Mouse (Mus musculus): ENCODE measurements at regions not wholly inside any gene's neighbourhood (a gene's known extent, or its start where the extent isn't known, plus 50 kb on each side); places are given as distances from the start of the nearest gene placed in this dataset.
A peak's percentile ranks its signal among the peaks of the same experiment; 100 is the strongest.

- Histone ChIP-seq H3K36me3 (ENCODE audit: control insufficient read depth, insufficient read depth, low read length) (no peaks in the 10 kb centered on the region), H3K9ac (ENCODE audit: low read depth, low read length) (no peak overlapping the region), H3K27ac (ENCODE audit: low read depth, low read length) (no peak overlapping the region), H3K4me1 (ENCODE audit: control insufficient read depth, insufficient read depth, low read depth, low read length) (no peaks in the 10 kb centered on the region), H3K4me3 (ENCODE audit: low read length) (no peak overlapping the region), H3K9me3 (ENCODE audit: control insufficient read depth, low read length) (no peaks in the 10 kb centered on the region; the same call in 1 of the 2 replicates), H3K4me2 (ENCODE audit: low read length) (no peak overlapping the region), H3K27me3 (replicated peaks; ENCODE audit: control insufficient read depth, insufficient read depth, low read length) (no peaks in the 10 kb centered on the region)
- WGBS = 27% methylated on average over 3 of the region's 3 CpGs
- no peak for ATAC-seq
Measured at GRCm38 (mm10) chr19:48090393-48090792, 115.4 kb upstream of the Sorcs3 start.

GRCm38 (mm10) chr19:48097363-48097762 lies 108.5 kb upstream of the Sorcs3 start:
- Histone ChIP-seq H3K9ac (ENCODE audit: low read depth, low read length) (no peak overlapping the region), H3K36me3 (ENCODE audit: control insufficient read depth, insufficient read depth, low read length) (no peaks in the 10 kb centered on the region), H3K4me3 (ENCODE audit: low read length) (no peak overlapping the region), H3K27me3 (replicated peaks; ENCODE audit: control insufficient read depth, insufficient read depth, low read length) (no peaks in the 10 kb centered on the region), H3K4me1 (ENCODE audit: control insufficient read depth, insufficient read depth, low read depth, low read length) (peaks cover 7% of the 10 kb centered on the region), H3K4me2 (ENCODE audit: low read length) (no peak overlapping the region), H3K27ac (ENCODE audit: low read depth, low read length) (no peak overlapping the region), H3K9me3 (ENCODE audit: control insufficient read depth, low read length) (no peaks in the 10 kb centered on the region; the same call in 1 of the 2 replicates)
- no peak for ATAC-seq
- 44% methylated on average over 5 of the region's 5 CpGs for WGBS

- peak; percentile 64 for ATAC-seq
- no peaks in the 10 kb centered on the region; the same call in 1 of the 2 replicates for H3K9me3 ChIP-seq (ENCODE audit: control insufficient read depth, low read length)
- WGBS = 45% methylated on average over 5 of the region's 5 CpGs
- H3K4me1 ChIP-seq (ENCODE audit: control insufficient read depth, insufficient read depth, low read depth, low read length) = peaks cover 7% of the 10 kb centered on the region
- no peak overlapping the region for H3K27ac ChIP-seq (ENCODE audit: low read depth, low read length)
- no peaks in the 10 kb centered on the region for H3K27me3 ChIP-seq (replicated peaks; ENCODE audit: control insufficient read depth, insufficient read depth, low read length)
- no peak overlapping the region for H3K4me2 ChIP-seq (ENCODE audit: low read length)
- no peak overlapping the region for H3K4me3 ChIP-seq (ENCODE audit: low read length)
- no peaks in the 10 kb centered on the region for H3K36me3 ChIP-seq (ENCODE audit: control insufficient read depth, insufficient read depth, low read length)
- H3K9ac ChIP-seq (ENCODE audit: low read depth, low read length) = no peak overlapping the region
Measured at GRCm38 (mm10) chr19:48097942-48098596, 107.8 kb upstream of the Sorcs3 start.

- Histone ChIP-seq H3K27me3 (replicated peaks; ENCODE audit: control insufficient read depth, insufficient read depth, low read length) (no peaks in the 10 kb centered on the region), H3K9me3 (ENCODE audit: control insufficient read depth, low read length) (no peaks in the 10 kb centered on the region), H3K4me2 (ENCODE audit: low read length) (no peak overlapping the region), H3K4me3 (ENCODE audit: low read length) (no peak overlapping the region), H3K36me3 (ENCODE audit: control insufficient read depth, insufficient read depth, low read length) (no peaks in the 10 kb centered on the region), H3K4me1 (ENCODE audit: control insufficient read depth, insufficient read depth, low read depth, low read length) (peaks cover 7% of the 10 kb centered on the region), H3K27ac (ENCODE audit: low read depth, low read length) (no peak overlapping the region), H3K9ac (ENCODE audit: low read depth, low read length) (no peak overlapping the region)
- no peak for ATAC-seq
- 88% methylated on average over 6 of the region's 6 CpGs for WGBS
Measured at GRCm38 (mm10) chr19:48100991-48101390, 104.8 kb upstream of the Sorcs3 start.

GRCm38 (mm10) chr19:48115155-48115554 lies 90.7 kb upstream of the Sorcs3 start:
- Histone ChIP-seq H3K4me1 (ENCODE audit: control insufficient read depth, insufficient read depth, low read depth, low read length) (no peaks in the 10 kb centered on the region), H3K27ac (ENCODE audit: low read depth, low read length) (no peak overlapping the region), H3K4me2 (ENCODE audit: low read length) (no peak overlapping the region), H3K9me3 (ENCODE audit: control insufficient read depth, low read length) (no peaks in the 10 kb centered on the region), H3K4me3 (ENCODE audit: low read length) (no peak overlapping the region), H3K36me3 (ENCODE audit: control insufficient read depth, insufficient read depth, low read length) (no peaks in the 10 kb centered on the region), H3K27me3 (replicated peaks; ENCODE audit: control insufficient read depth, insufficient read depth, low read length) (no peaks in the 10 kb centered on the region), H3K9ac (ENCODE audit: low read depth, low read length) (no peak overlapping the region)
- no peak for ATAC-seq
- WGBS = 69% methylated on average over 9 of the region's 9 CpGs

GRCm38 (mm10) chr19:48115728-48116127 lies 90.1 kb upstream of the Sorcs3 start:
- Histone ChIP-seq H3K9me3 (ENCODE audit: control insufficient read depth, low read length) (no peaks in the 10 kb centered on the region), H3K4me2 (ENCODE audit: low read length) (no peak overlapping the region), H3K4me1 (ENCODE audit: control insufficient read depth, insufficient read depth, low read depth, low read length) (no peaks in the 10 kb centered on the region), H3K4me3 (ENCODE audit: low read length) (no peak overlapping the region), H3K27me3 (replicated peaks; ENCODE audit: control insufficient read depth, insufficient read depth, low read length) (no peaks in the 10 kb centered on the region), H3K9ac (ENCODE audit: low read depth, low read length) (no peak overlapping the region), H3K36me3 (ENCODE audit: control insufficient read depth, insufficient read depth, low read length) (no peaks in the 10 kb centered on the region), H3K27ac (ENCODE audit: low read depth, low read length) (no peak overlapping the region)
- 44% methylated on average over 8 of the region's 8 CpGs for WGBS
- no peak for ATAC-seq

- Histone ChIP-seq H3K9ac (ENCODE audit: low read depth, low read length) (no peak overlapping the region), H3K4me3 (ENCODE audit: low read length) (no peak overlapping the region), H3K4me1 (ENCODE audit: control insufficient read depth, insufficient read depth, low read depth, low read length) (no peaks in the 10 kb centered on the region), H3K27ac (ENCODE audit: low read depth, low read length) (no peak overlapping the region), H3K9me3 (ENCODE audit: control insufficient read depth, low read length) (no peaks in the 10 kb centered on the region), H3K36me3 (ENCODE audit: control insufficient read depth, insufficient read depth, low read length) (no peaks in the 10 kb centered on the region), H3K4me2 (ENCODE audit: low read length) (no peak overlapping the region), H3K27me3 (replicated peaks; ENCODE audit: control insufficient read depth, insufficient read depth, low read length) (no peaks in the 10 kb centered on the region)
- WGBS = 14% methylated on average over 4 of the region's 4 CpGs
- ATAC-seq = no peak
Measured at GRCm38 (mm10) chr19:48116689-48117088, 89.1 kb upstream of the Sorcs3 start.

GRCm38 (mm10) chr19:48117646-48118045 lies 88.2 kb upstream of the Sorcs3 start:
- Histone ChIP-seq H3K36me3 (ENCODE audit: control insufficient read depth, insufficient read depth, low read length) (no peaks in the 10 kb centered on the region), H3K9ac (ENCODE audit: low read depth, low read length) (no peak overlapping the region), H3K4me1 (ENCODE audit: control insufficient read depth, insufficient read depth, low read depth, low read length) (no peaks in the 10 kb centered on the region), H3K27me3 (replicated peaks; ENCODE audit: control insufficient read depth, insufficient read depth, low read length) (no peaks in the 10 kb centered on the region), H3K4me2 (ENCODE audit: low read length) (no peak overlapping the region), H3K9me3 (ENCODE audit: control insufficient read depth, low read length) (no peaks in the 10 kb centered on the region), H3K4me3 (ENCODE audit: low read length) (no peak overlapping the region), H3K27ac (ENCODE audit: low read depth, low read length) (no peak overlapping the region)
- WGBS = 60% methylated on average over 4 of the region's 4 CpGs
- no peak for ATAC-seq

- Histone ChIP-seq H3K4me2 (ENCODE audit: low read length) (no peak overlapping the region), H3K9me3 (ENCODE audit: control insufficient read depth, low read length) (no peaks in the 10 kb centered on the region), H3K27ac (ENCODE audit: low read depth, low read length) (no peak overlapping the region), H3K36me3 (ENCODE audit: control insufficient read depth, insufficient read depth, low read length) (no peaks in the 10 kb centered on the region), H3K4me1 (ENCODE audit: control insufficient read depth, insufficient read depth, low read depth, low read length) (no peaks in the 10 kb centered on the region), H3K9ac (ENCODE audit: low read depth, low read length) (no peak overlapping the region), H3K27me3 (replicated peaks; ENCODE audit: control insufficient read depth, insufficient read depth, low read length) (no peaks in the 10 kb centered on the region), H3K4me3 (ENCODE audit: low read length) (no peak overlapping the region)
- no peak for ATAC-seq
- 81% methylated on average over 11 of the region's 11 CpGs for WGBS
Measured at GRCm38 (mm10) chr19:48122281-48122680, 83.5 kb upstream of the Sorcs3 start.

Measured in hindbrain, embryonic 16.5 days (tissue).